Mouse (Mus musculus) kidney, embryonic 15.5 days (tissue): ENCODE results near the gene Itch. TPM values are rescaled to one million over a fixed set of nuclear protein-coding genes. Genes with fewer than 3 reads are reported as not detected.

Experiments
- ATAC-seq: fragments of 200-750 bp; cut with Nextera tagmentation; replicated peaks from 2 replicates; pipeline ENCODE4 v1.8.0; 2017; ENCODE audit warnings: moderate TSS enrichment; ENCODE audit not compliant: low FRiP score
- H3K27ac ChIP-seq: fragments of 300-500 bp; sonication (generic); 2 replicates; pipeline ENCODE4 v1.5.1; 2015; ENCODE audit warnings: mild to moderate bottlenecking, inconsistent platforms
- H3K27me3 ChIP-seq: fragments of 300-500 bp; sonication (generic); 2 replicates; pipeline ENCODE4 v1.6.1; 2015; ENCODE audit warnings: inconsistent platforms
- H3K36me3 ChIP-seq: fragments of 300-500 bp; sonication (generic); 2 replicates; pipeline ENCODE4 v1.6.1; 2015; ENCODE audit warnings: inconsistent platforms
- H3K4me1 ChIP-seq: fragments of 300-500 bp; sonication (generic); 2 replicates; pipeline ENCODE4 v1.6.1; 2015; ENCODE audit warnings: inconsistent platforms
- H3K4me2 ChIP-seq: fragments of 300-500 bp; sonication (generic); 2 replicates; pipeline ENCODE4 v1.6.1; 2015; ENCODE audit warnings: moderate library complexity, mild to moderate bottlenecking, inconsistent platforms
- H3K4me3 ChIP-seq: fragments of 300-500 bp; sonication (generic); replicated peaks from 2 replicates; pipeline ENCODE4 v1.5.1; 2015; ENCODE audit warnings: mild to moderate bottlenecking, inconsistent platforms
- H3K9ac ChIP-seq: fragments of 300-500 bp; sonication (generic); 2 replicates; pipeline ENCODE4 v1.6.1; 2015; ENCODE audit warnings: mild to moderate bottlenecking, inconsistent platforms
- H3K9me3 ChIP-seq: fragments of 300-500 bp; sonication (generic); replicated peaks from 2 replicates; pipeline ENCODE4 v1.6.1; 2016; ENCODE audit warnings: inconsistent platforms
- WGBS: fragments of 180-500 bp; shearing (Covaris S2); methylation state at CpG from one replicate; pipeline ENCODE4 v1.1.7; 2015; ENCODE audit warnings: mixed read lengths; 5-methylcytosine and 5-hydroxymethylcytosine counted together
- polyA plus RNA-seq: library from polyadenylated mRNA; unstranded; fragments of >200 nt; fragmentation: Nextera tagmentation; extraction: Ambion mirVana; gene quantifications from 2 replicates; pipeline ENCODE4 v1.2.1, GENCODE M21; 2015

The Itch gene
- polyA plus RNA-seq, result 60.9 and 63.1 TPM in 2 replicates

DNA sequence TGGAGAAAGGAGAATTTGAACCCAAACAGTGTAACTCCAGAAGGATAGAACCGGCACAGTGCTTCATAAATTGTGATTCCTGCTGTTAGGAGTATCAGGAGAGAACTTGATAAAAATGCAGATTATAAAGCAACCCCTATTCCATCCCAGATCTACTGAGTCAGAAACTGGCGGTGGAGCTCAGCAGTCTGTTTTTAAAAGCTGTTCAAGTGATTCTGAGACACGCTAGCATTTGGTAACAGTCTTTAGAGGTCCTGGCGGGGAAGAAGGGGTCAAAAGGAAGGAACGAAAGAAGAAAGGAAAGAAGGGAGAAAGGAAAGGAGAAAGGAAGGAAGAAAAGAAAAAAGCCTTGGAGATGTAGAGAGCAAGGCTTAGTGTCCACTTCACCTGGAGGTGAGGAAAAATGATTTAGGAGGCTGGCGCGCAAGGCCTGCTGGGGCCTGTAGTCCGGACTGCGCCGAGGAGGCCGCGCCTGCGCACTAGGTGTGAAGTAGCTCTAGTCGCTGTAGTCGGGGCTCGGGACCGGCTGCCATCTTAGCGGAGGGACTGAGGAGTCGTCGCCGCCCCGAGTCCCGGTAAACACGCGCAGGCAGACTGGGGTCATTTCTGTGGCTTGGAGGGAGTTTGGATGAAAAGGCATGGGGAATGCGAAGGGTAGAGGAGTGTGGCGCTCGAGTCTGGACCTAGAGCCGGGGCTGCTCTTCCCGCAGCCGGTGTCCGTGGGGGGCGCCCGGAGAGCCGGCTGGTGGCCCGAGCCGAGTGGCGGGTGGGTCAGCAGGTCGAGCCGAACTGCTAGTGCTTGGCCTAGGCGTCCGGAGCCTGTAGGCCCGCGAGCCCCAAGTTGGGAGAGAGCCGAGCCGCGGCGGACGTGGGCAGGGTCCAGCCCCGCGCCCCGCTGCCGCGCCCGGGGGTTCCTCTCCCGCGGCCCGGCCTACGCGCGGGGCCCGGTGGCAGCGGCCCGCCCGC, at the start of gene Itch:
Gene Itch, plus strand, starts transcription at position 499 of the 966 bp plus-strand sequence.
- Histone ChIP-seq H3K36me3 (peaks cover 7% of the 10 kb centered on the region), H3K4me1 (peaks cover 21% of the 10 kb centered on the region), H3K9ac (peak within 1 kb of the TSS; percentile 97), H3K27ac (peak within 1 kb of the TSS; percentile 92), H3K4me3 (peak within 1 kb of the TSS; percentile 95), H3K27me3 (no peaks in the 10 kb centered on the region), H3K9me3 (no peaks in the 10 kb centered on the region), H3K4me2 (peak within 1 kb of the TSS; percentile 65)
- peak; percentile 98 for ATAC-seq
- 3% methylated on average over 50 of the region's 65 CpGs for WGBS

DNA sequence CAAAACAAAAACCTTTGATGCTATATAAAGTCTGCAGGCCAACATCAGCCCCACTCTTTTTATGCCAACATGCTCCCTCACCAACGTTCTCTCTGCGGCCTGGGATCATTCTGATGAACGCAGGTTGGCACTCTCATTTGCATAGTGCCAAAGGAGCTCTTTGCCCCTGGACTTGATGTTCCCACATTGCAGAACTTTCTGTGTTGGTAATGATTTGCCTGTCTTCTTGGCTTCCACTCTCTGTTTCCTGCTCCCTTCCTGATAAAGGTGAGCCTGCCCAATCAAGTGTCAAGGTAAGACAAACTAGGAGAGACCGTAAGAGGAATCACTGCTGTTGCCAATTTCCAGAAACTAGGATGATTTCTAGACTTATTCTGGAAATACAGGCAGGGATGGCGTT, 48.8 kb upstream of the Itch start:
- WGBS, result 81% methylated on average over 5 of the region's 5 CpGs
- no peak overlapping the region for H3K9ac ChIP-seq
- no peak overlapping the region for H3K27ac ChIP-seq
- no peak for ATAC-seq
- H3K4me3 ChIP-seq, result no peak overlapping the region
- no peaks in the 10 kb centered on the region for H3K9me3 ChIP-seq
- no peaks in the 10 kb centered on the region for H3K36me3 ChIP-seq
- no peak overlapping the region for H3K4me2 ChIP-seq
- no peaks in the 10 kb centered on the region for H3K4me1 ChIP-seq
- no peaks in the 10 kb centered on the region for H3K27me3 ChIP-seq

DNA sequence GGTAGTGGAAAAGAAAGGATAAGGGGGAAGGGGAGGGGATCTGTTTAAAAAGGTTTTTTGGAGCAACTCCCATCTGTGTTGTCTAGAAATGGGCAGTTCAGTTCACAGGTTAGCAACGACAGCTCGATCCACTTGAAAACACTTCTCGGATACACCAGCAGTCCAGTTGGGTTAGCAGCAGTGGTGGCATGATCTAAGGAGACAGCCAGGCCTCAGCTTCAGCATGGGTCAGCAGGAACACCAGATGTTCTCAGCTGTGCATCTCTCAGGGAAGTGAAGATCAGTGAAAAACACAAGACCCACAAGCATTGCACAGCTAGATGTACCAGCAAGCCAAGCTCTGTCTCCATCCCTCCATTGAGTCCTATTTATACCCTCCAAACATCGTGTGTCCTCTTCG, 47.0 kb upstream of the Itch start:
- H3K36me3 ChIP-seq, result no peaks in the 10 kb centered on the region
- ATAC-seq, result no peak
- H3K9me3 ChIP-seq, result no peaks in the 10 kb centered on the region
- H3K4me3 ChIP-seq, result no peak overlapping the region
- H3K27me3 ChIP-seq, result no peaks in the 10 kb centered on the region
- H3K27ac ChIP-seq, result no peak overlapping the region
- WGBS, result 84% methylated on average over 5 of the region's 5 CpGs
- no peak overlapping the region for H3K4me2 ChIP-seq
- no peak overlapping the region for H3K9ac ChIP-seq
- no peaks in the 10 kb centered on the region for H3K4me1 ChIP-seq

DNA sequence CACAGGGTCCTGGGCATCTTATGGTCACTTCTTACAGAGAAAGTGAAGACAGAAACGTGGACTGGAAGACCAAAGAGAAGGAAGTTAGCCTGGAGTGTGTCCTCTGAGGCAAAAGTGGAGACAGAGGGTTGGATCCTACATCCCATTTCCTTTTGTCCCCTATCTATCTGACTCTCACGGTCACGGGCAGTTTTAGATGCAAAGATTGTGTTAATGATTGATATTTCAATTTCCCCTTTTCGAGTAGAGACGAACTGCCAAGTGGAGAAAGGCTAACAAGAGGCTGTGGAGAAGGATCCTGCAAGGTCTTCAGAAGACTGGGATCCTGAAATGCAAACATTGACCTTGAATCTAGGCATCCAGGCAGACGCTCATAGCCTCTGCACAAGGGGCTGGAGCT, 45.0 kb upstream of the Itch start:
- no peak overlapping the region for H3K27ac ChIP-seq
- WGBS, result 72% methylated on average over 6 of the region's 6 CpGs
- no peaks in the 10 kb centered on the region for H3K27me3 ChIP-seq
- H3K9me3 ChIP-seq, result no peaks in the 10 kb centered on the region
- ATAC-seq, result no peak
- 0 out of 2 replicates have a peak, but pooled peaks cover under 1% of the 10 kb centered on the region for H3K4me1 ChIP-seq
- H3K9ac ChIP-seq, result no peak overlapping the region
- H3K4me2 ChIP-seq, result no peak overlapping the region
- no peak overlapping the region for H3K4me3 ChIP-seq
- H3K36me3 ChIP-seq, result no peaks in the 10 kb centered on the region

DNA sequence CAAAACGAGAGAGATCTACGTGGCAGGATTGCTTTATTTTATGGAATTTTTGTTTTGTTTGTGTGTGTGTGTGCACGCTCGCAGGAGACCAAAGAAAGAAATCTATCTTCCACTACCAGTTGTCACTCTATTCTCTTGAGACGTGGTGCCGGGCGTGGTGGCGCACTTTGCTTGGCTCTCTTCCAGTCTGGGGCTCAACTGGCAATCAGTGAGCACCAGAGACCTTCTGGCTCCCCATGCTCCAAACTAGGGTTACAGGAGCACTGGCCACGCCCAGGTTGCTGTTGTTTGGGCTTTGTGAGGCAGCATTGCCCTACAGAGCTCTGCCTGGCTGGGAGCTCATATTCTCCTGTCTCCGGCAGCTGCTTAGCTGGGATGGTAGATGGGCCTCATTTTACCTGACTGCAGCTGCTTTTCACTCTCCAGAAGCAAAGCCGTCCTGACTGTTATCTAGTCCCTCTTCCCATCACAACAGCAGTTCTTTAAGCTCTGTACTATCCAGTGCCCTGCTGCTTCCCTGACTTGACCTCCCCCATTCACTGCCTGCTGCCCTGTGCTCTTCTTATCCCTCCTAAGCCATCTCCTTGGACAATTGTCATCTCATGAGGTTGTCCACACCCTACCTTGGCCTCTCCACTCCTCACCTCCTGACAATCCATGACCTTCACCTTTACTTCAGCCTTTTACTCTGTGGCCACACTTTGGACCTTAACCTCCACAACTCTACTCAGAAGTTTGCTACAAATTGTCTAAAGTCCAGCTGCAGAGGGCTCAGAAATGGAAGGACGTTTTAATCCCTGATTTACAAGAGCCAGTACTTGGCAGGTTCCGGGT, 42.2 kb upstream of the Itch start:
- 62% methylated on average over 13 of the region's 13 CpGs for WGBS
- no peaks in the 10 kb centered on the region for H3K36me3 ChIP-seq
- no peak for ATAC-seq
- 0 out of 2 replicates have a peak, but pooled peaks cover 2% of the 10 kb centered on the region for H3K4me1 ChIP-seq
- no peaks in the 10 kb centered on the region for H3K27me3 ChIP-seq
- H3K27ac ChIP-seq, result no peak overlapping the region
- no peak overlapping the region for H3K4me3 ChIP-seq
- H3K4me2 ChIP-seq, result no peak overlapping the region
- H3K9ac ChIP-seq, result no peak overlapping the region
- H3K9me3 ChIP-seq, result no peaks in the 10 kb centered on the region

DNA sequence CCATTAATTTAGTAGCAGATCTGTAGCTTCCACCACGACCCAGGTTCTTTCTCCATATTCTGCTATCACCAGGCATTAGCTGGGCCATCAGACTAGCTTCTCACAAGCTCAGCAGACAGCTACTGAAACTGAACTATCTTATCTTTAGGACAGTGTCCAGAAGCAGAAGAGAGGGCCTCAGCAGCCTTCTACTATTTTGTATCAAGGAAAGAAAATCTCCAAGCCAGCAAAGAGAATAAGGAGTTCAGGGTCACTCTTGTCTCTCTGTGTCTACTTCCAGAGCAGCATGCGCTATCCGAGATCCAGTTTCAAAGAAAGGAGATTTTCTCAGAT, 41.6 kb upstream of the Itch start:
- 76% methylated on average over 3 of the region's 3 CpGs for WGBS
- no peaks in the 10 kb centered on the region for H3K36me3 ChIP-seq
- H3K9me3 ChIP-seq, result no peaks in the 10 kb centered on the region
- 0 out of 2 replicates have a peak, but pooled peaks cover 2% of the 10 kb centered on the region for H3K4me1 ChIP-seq
- no peak overlapping the region for H3K27ac ChIP-seq
- no peaks in the 10 kb centered on the region for H3K27me3 ChIP-seq
- H3K4me2 ChIP-seq, result no peak overlapping the region
- H3K9ac ChIP-seq, result no peak overlapping the region
- H3K4me3 ChIP-seq, result no peak overlapping the region
- ATAC-seq, result no peak

DNA sequence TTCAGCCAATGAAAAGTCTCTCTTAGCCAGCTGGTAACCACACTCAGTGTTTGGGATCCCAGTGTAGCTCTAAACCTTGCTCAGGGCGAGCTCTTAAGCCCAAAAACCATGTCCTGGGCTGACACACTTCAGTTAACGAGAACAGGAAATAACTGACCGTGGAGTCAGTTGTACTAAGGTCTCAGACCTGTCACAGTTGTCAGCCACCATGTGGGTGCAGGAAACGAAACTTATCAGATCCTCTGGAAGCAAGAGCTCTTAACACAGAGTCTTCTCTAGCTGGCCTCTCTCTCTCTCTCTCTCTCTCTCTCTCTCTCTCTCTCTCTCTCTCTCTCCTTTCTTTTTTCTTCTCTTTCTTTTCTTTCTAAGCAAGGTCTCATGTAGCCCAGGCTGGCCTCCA, 39.9 kb upstream of the Itch start:
- H3K27ac ChIP-seq, result no peak overlapping the region
- no peaks in the 10 kb centered on the region for H3K27me3 ChIP-seq
- ATAC-seq, result no peak
- H3K4me3 ChIP-seq, result no peak overlapping the region
- no peaks in the 10 kb centered on the region for H3K36me3 ChIP-seq
- H3K9ac ChIP-seq, result no peak overlapping the region
- H3K4me1 ChIP-seq, result 0 out of 2 replicates have a peak, but pooled peaks cover 2% of the 10 kb centered on the region
- no peak overlapping the region for H3K4me2 ChIP-seq
- 32% methylated on average over 4 of the region's 4 CpGs for WGBS
- no peaks in the 10 kb centered on the region for H3K9me3 ChIP-seq

DNA sequence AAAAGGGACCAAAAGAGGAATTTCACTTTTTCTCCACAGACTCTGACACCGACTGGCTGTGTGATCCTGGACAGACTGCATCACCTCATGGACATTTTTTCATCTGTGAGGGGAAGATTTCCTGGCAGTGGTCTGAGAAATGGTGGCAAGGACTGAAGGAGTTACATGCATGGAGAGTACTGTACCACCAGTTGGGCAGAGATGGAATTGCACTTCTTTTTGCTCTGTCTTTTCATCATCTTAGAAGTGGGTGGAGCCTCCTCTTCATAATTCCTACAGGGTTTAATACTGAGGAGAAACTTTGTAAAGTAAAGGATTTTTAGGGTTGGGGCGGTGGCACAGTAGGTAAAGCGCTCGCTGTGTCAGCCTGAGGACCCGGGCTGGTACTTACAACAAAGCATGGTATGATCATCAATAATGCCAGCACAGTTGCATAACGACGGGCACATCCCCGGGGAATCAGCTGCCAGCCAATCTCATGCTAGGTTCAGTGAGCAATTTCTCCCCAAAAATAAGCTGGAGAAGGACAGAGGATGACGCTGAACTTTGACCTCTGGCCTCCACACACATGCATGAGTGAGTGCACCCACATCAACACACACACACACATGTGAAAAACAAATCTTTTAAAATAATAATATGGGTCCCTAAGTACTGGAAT, 34.5 kb upstream of the Itch start:
- Histone ChIP-seq H3K4me2 (no peak overlapping the region), H3K36me3 (no peaks in the 10 kb centered on the region), H3K27ac (no peak overlapping the region), H3K27me3 (no peaks in the 10 kb centered on the region), H3K4me3 (no peak overlapping the region), H3K9me3 (no peaks in the 10 kb centered on the region), H3K4me1 (0 out of 2 replicates have a peak, but pooled peaks cover 10% of the 10 kb centered on the region), H3K9ac (no peak overlapping the region)
- no peak for ATAC-seq
- WGBS, result 88% methylated on average over 9 of the region's 9 CpGs

DNA sequence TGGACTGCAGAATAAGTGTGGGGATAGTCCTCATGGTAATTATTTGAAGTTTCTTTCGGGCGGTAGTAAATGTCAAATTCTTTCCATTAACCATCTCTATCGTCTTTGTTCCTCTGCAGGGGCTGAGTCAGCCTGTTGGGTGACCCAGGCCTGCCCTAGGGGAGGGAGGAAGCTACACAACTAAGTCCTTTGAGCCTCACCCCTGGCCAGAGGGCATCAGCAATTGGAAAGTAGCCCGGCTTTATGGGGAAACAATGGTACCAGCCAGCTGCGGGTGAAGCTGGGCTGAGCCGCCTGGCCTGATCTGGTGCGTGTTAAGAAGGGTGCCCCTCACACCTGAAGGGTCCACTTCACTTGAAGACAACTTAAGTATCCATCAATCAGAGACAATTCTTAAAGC, 33.9 kb upstream of the Itch start:
- Histone ChIP-seq H3K9ac (no peak overlapping the region), H3K9me3 (no peaks in the 10 kb centered on the region), H3K4me1 (0 out of 2 replicates have a peak, but pooled peaks cover 10% of the 10 kb centered on the region), H3K4me3 (no peak overlapping the region), H3K27ac (no peak overlapping the region), H3K4me2 (no peak overlapping the region), H3K36me3 (no peaks in the 10 kb centered on the region), H3K27me3 (no peaks in the 10 kb centered on the region)
- ATAC-seq, result no peak
- WGBS, result 67% methylated on average over 7 of the region's 7 CpGs

DNA sequence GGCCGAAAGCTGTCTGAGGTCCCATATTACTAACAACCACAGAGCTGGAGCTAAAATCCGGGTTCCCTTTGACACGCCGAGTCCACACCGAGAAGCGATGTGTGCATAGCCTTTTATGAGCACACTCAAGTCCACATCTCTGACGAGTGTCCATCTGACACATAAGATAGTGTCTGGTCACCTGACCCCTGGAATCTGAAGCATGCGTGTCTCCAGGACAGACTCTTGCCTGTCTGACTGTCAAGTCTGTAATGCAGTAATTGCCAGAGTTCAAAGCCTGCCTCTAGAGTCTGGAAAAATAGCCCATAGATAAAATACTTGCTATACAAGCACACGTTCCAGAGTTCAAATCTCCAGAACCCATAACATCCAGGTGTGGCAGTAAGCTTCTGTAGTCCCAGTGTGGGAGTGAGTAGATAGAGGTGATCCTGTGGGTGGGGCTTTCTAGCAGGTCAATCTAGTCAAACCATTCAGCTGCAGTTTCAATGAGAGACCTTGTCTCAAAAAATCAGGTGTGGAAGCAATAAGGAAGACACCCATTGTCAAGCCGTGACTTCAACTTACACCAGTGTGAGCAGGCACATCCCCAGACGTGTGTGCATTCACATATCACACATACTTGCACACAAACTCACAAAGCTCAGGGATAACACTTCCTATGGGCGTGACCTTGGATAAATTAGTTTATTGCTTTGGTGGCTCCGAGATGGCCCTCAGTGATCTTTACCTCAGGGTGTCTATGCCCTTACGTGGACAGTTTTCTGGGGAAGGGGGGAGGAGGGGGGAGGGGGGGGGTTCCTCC, 33.1 kb upstream of the Itch start:
- no peak overlapping the region for H3K4me3 ChIP-seq
- no peaks in the 10 kb centered on the region for H3K9me3 ChIP-seq
- no peak for ATAC-seq
- 0 out of 2 replicates have a peak, but pooled peaks cover 10% of the 10 kb centered on the region for H3K4me1 ChIP-seq
- 69% methylated on average over 14 of the region's 14 CpGs for WGBS
- H3K27ac ChIP-seq, result no peak overlapping the region
- no peaks in the 10 kb centered on the region for H3K36me3 ChIP-seq
- H3K27me3 ChIP-seq, result no peaks in the 10 kb centered on the region
- H3K9ac ChIP-seq, result no peak overlapping the region
- H3K4me2 ChIP-seq, result no peak overlapping the region

DNA sequence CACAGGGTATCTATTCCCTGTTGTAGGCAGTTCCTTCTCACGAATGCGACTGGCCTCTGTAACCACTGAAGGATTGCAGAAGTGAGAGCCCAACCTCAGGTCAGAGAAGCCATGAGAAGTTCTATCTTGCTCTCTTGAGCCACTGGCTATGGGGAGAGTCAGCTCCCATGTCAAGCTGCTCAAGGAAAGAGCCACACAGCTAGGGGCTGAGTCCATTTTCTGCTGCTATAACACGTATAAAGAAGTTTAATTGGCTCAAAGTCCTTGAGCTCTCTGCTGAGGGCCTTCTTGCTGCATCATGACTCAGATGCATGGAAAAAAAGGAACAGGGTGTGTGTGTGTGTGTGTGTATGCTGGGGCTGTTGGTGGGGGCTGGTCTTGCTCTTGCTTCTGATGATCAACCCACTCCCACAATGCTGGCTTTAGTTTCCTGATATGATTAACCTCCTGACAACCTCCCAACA, 32.5 kb upstream of the Itch start:
- Histone ChIP-seq H3K4me2 (no peak overlapping the region), H3K27ac (0 out of 2 replicates have a peak overlapping the region, but pooled peaks have one; percentile 10), H3K9me3 (no peaks in the 10 kb centered on the region), H3K27me3 (no peaks in the 10 kb centered on the region), H3K9ac (no peak overlapping the region), H3K4me3 (no peak overlapping the region), H3K36me3 (no peaks in the 10 kb centered on the region), H3K4me1 (0 out of 2 replicates have a peak, but pooled peaks cover 10% of the 10 kb centered on the region)
- no peak for ATAC-seq
- 60% methylated on average over 3 of the region's 3 CpGs for WGBS
